Mouse (Mus musculus) kidney, postnatal 4 days (tissue): ENCODE measurements at regions not wholly inside any gene's neighbourhood (a gene's known extent, or its start where the extent isn't known, plus 50 kb on each side); places are given as distances from the start of the nearest gene placed in this dataset.

Experiments used
- DNase-seq, 2 experiments: peaks; one replicate each; pipeline ENCODE4 v3.0.0; 2021; ENCODE audit warnings: mixed read lengths in 2 of 2

DNA sequence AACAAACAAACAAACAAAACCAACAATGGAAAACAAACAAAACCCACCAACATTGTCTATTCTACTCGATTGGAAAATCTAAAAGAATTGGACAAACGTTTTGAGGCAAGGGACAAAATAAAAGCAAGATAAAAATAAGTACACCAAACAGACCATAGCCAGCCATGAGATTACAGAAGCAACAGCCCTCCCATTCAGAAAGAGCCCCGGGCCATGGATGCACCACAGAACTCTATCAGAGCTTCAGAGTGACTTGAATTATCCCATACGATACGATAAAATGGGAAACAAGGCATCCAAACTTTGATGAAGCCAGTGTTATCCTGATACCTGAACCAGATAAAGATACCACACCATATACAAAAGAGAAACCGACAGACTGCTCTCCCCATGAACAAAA lies 68.7 kb downstream of the Npepl1 start:
- DNase-seq = no peak

DNA sequence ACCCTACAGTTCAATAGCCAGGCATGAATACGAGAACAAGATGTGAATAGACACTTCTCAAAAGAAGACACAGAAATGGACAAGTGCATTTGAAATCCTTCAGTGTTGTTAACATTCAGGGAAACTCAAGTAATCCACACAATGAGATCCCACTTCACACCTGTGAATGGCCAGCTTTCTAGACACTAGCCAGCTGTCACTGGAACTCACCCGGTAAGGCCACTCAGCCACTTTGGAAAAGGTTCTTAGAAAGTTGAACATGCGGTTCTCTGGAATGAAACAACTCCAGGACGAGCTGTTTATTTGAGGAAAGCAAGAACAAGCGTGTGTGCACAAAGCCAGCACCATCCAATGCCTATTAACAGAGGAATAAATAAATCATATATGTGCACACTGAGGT lies 74.6 kb downstream of the Npepl1 start:
- no peak for DNase-seq

DNA sequence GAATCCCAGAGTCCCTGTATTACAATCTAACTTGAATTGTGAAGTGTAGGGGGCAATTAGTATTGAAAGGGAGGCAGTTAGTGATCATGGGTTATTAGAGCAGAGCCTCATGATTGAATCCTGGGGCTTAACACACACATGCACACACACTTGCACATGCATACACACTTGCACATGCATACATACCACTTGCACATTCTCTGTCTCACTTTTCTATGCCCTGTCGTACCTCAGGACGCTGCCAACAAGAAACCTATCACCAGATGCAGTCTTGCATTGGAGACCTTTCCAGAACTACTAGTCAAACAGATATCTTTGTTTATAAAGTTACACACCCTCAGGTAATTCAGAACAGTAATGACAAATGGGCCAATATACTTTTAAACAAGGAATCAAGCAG lies 80.9 kb downstream of the Npepl1 start:
- DNase-seq = no peak

DNA sequence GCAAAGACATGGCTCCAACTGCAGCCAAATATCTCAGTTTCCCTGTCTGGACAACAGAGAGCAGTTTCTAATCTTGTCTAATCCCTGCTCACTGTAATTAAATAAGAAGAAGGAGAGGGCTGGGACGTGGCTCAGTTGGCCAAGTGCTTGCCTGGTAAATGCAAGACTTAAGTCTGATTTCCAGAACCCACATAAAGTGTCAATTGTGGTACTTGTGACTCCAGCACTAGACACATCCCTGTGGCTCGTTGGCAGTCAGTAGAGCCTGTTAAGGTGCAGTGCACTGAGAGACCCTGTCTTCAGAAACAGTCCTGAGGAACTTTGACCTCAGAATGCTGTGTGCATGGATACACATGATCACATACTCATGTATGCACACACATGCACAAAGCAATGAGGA lies 81.4 kb downstream of the Npepl1 start:
- no peak for DNase-seq

DNA sequence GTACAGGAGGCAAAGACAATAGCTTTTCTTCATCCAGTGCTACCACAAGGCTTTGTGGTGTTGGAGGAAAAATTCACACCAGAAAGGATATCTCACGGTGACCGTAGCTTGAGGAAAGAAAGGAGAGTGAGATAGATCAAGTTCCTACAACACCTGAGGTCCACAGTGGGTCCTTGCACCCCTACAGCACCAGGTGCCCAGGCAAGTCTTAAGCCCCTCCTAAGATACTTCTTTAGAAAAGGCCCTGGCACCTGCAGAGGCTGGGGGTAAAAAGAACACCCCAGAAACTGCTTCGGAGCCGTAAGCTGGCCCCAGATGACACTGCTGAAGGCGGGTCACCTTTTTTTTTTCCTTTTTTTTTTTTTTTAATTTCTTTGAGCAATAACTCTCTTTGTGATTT lies 81.9 kb downstream of the Npepl1 start:
- DNase-seq = no peak

DNA sequence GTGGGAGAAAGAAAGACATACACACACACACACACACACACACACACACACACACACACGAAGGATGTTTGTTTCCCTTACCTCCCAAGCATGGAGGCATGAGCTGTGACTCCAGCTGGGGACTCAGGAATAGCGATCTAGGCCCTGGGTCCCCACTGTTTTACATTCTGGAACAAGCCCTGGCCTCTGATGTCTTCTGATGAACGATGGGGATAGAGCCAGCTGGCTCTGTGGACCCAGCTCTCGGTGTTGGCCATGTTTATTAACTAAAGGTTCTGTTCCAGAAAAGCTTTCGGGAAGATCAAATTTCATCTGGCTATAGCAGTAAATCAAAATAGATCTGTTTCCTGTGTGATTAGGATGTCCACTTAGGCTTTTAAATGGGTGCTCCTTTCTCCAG lies 83.4 kb downstream of the Npepl1 start:
- peak; percentile 31 to 47 for DNase-seq

DNA sequence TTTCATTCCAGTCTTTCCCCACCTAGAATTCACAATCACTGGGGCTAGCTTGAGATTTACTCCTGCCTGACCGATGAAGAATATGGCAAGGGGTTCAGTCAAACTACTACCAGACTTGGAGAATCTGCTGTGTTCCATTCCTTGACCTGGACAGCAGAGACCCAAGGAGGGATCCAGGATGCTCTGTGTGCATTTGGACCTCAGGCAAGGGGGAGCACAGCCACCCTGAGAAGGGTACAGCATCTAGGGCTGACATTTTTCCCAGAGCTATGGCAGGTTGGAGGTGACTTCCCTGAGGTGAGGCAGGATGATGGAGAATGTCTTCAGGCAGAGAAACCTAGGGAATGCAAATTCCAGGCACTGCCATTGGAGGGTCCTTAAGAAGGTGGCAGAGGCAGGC lies 85.5 kb downstream of the Npepl1 start:
- no peak for DNase-seq

DNA sequence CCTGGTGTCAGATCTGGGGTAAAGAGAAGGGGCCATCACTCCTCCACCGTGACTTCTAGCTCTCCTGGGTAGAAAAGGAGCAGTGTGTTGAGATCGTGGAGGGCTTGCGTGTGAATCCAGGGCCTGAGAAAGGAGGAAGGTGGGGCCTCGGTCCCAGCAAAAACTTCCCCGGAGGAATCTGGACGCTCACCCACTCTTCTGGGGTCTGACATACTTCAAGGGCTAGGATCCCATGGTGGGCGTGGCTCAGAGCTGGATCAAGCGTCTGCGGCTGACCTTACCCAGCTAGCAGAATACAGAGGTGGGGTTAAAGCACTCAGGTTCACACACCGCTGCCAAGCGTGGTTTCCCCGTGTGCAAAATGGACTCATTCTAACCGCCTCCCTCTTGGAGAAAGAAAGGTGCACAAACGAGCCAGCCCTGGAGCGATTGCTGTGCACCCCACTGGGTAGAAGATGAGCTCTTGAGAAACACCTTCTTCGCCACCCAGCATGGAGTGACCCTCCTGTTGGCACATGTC lies 86.6 kb downstream of the Npepl1 start:
- DNase-seq = no peak

DNA sequence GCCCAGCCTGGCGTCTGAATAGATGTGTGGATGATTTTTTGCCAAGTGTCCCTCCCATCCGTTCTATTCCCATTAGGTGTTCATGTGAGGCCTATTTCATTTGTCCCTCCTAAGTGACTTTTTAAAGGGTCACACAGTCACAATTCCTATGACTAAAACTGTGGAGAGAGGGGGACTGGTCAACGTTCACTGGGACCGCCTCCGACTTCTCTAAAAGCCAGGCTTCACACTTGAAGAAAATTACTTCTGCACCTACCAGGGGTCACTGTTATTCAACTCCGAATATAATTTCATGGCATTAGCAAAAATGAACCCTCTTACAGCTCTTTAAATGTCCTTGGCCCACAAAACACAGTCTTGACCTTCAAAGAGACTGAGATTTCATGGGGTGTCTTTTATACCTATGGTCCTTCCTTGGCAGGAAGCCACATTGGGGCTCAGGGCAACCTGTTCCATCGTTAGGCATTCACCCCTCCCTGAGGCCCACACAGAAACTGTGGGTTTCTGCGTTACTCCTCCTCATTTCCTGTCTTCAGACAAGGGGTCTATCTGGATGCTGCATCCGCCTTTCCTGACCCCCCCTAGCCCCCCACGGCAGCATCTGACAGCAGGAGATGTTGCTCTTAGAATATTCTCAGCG lies 86.7 kb upstream of the Gnas start:
- no peak for DNase-seq

DNA sequence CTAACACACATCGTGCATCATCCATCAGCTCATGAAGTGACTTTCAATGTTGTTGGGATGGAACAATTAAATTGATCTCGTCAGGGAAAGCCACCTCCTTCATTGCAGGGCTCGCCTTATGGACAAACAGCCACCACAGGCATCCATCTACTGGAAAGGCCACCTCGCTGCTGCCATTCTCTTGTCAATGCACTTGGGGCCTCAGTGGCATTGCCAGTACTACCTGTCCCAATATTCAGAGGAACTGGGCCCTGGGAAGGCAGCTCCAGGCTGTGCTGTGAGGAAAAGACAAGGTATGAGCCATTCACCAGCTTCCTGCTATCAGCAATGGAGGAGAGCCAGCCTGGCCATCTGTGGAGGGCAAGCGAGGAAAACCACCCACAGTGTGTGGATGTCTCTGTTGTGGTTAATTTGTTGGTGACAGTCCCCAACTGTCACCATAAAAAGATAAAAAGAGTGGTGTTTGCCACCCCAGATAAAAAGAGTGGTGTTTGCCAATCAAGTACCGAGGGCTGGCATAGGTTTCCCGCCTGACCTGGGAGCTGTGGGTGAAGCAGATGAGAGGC lies 85.6 kb upstream of the Gnas start:
- DNase-seq = no peak

DNA sequence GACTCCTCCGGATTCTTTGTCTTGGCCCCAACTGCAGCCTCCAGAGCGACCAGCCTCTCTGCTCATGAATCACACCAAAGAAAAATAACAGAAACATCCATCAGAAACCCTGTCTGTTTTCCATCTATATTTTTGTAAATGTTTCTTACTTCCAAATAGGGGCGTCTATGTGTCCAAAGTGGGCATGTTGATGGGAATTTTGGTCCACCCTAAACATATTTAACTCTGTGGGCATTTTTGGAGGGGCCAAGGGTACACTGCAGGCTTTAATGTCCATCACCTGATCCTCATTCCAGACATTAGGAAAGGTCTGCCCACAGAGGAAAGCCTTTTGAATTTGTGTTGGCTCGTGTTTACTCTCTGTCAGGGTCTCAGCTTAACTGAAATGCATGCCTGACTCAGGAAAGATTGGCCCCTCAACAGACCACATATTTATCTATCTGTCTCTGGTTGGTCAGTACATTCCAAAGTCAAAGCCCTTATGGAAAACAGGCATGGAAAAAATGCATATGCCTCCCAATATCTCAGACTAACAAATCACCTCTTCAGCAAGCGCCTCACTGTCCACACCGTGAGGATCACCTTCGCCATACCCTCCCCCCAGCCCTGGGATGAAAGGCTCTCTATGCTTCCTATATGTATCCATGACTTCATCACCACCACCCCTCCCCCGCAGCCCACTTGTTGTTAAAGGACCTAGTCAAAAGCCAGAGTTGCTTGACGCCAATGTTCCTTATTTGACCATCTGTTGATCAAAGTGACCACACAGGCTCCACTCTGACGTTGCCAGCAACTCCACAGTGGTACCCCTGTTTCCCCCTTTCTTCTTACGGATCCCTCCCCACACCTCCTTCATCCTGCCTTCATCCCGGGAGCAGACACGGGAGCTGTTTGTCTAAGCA lies 83.9 kb upstream of the Gnas start:
- peak; percentile 17 to 29 for DNase-seq

DNA sequence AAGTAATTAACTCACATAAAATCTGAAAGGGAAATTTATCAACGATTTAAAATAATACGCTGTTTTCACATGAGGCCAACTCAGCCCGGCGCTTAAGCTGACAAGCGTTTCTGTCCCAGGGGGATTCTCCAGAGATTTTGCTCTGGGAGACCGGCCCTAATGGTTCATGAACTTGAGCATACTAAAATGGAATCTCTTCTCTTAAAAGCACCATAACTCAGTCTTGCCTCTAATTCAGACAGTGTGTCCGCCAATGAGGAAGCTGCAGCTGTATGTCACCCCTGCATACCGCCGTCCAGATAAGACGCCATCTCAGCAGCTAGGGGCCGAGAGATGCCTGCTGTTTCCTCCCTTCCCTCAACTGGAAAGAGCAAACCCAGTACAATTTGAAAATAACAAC lies 80.7 kb upstream of the Gnas start:
- peak; percentile 43 to 70 for DNase-seq

DNA sequence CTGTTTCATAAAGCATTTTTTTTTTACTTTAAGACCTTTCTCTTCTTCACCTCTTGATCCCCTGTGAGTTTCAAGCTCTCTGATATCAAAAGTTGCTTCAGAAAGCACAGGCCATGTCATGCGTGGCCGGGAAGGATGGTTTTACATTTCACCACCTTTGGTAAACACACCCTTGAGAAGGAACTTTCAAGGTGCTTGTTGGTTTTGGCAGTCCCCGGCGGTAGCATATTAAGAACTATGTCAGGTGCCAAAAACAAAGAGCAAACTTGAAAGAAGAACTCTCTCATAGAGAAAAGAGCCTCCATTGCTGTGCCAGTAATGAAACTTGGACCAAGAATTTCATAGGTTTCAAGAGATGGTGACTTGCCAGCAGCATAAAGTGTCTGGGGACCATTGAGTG lies 72.4 kb upstream of the Gnas start:
- no peak for DNase-seq

DNA sequence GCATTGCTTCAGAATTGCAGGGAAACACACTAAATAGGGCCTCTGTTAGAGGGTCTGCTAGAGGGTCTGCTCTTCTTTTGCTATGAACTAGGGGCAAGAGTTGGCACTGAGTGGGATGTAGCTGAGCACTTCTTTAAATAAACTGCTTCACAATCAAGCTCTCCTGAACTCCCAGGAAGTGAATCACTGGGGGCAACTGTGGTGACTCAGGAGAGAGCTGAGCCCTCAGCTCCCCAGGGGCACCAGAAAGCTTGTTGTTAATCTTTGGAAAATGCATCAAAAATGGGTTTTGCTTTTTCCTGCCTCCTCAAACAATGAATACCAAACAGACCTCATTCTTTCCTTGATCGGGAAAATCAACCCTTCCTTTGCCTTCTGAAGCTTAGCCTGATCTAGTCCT lies 57.5 kb upstream of the Gnas start:
- no peak for DNase-seq
